Mouse (Mus musculus) C2C12 (cell line): ENCODE data around the gene Gm44805. TPM values are rescaled to one million over a fixed set of nuclear protein-coding genes. Genes with fewer than 3 reads are reported as not detected.

Experiments
- H3K27me3 ChIP-seq: one replicate; pipeline ENCODE4 v1.6.1; 2011; ENCODE audit not compliant: control insufficient read depth, insufficient read depth, insufficient read length
- H3K36me3 ChIP-seq: one replicate; pipeline ENCODE4 v1.6.1; 2011; ENCODE audit not compliant: control insufficient read depth, insufficient read depth
- H3K4me3 ChIP-seq: one replicate; pipeline ENCODE4 v1.5.1; 2011; ENCODE audit warnings: mild to moderate bottlenecking, control low read depth; ENCODE audit not compliant: poor library complexity, insufficient read depth, severe bottlenecking
- H3K79me2 ChIP-seq: one replicate; pipeline ENCODE4 v1.6.1; 2011; ENCODE audit not compliant: control insufficient read depth, insufficient read depth
- H3K79me3 ChIP-seq: one replicate; pipeline ENCODE4 v1.6.1; 2011; ENCODE audit warnings: low read depth, control low read depth
- H3ac ChIP-seq: one replicate; pipeline ENCODE3; 2011; ENCODE audit warnings: low read depth; ENCODE audit not compliant: control insufficient read depth, insufficient read length
- CEBPB ChIP-seq: IDR thresholded peaks from one replicate; pipeline ENCODE4 v1.6.1; 2011; ENCODE audit warnings: low read depth, mild to moderate bottlenecking, control low read depth, moderate library complexity
- CTCF ChIP-seq: IDR thresholded peaks from one replicate; pipeline ENCODE4 v1.5.1; 2011; ENCODE audit not compliant: control insufficient read depth, insufficient read depth, insufficient read length
- FOSL1 ChIP-seq: IDR thresholded peaks from one replicate; pipeline ENCODE4 v1.8.0; 2011; ENCODE audit warnings: mild to moderate bottlenecking, low read length; ENCODE audit not compliant: poor library complexity, insufficient read depth, severe bottlenecking
- MAX ChIP-seq: IDR thresholded peaks from one replicate; pipeline ENCODE4 v1.6.1; 2011; ENCODE audit warnings: mild to moderate bottlenecking, control low read depth
- MYOD1 ChIP-seq: IDR thresholded peaks from one replicate; pipeline ENCODE4 v1.6.1; 2011; ENCODE audit warnings: low read depth; ENCODE audit not compliant: control insufficient read depth, insufficient read length
- MYOG ChIP-seq: IDR thresholded peaks from one replicate; pipeline ENCODE4 v1.6.1; 2011; ENCODE audit not compliant: control insufficient read depth, insufficient read length; ENCODE audit errors: extremely low read depth
- USF1 ChIP-seq: IDR thresholded peaks from one replicate; pipeline ENCODE4 v1.6.1; 2011; ENCODE audit warnings: low read depth, mild to moderate bottlenecking, control low read depth, moderate library complexity
- polyA plus RNA-seq: library from polyadenylated mRNA; unstranded; fragments of >200 nt; fragmentation: generic; extraction: Trizol; gene quantifications from one replicate; pipeline ENCODE4 v1.2.1, GENCODE M21; 2012; ENCODE audit warnings: missing spikeins

Gm44805 gene
- polyA plus RNA-seq, 1 experiment: not detected

GRCm38 (mm10) chr7:19697949-19698906 is 17.0 kb upstream of the Gm44805 start:
- H3K79me3 ChIP-seq: no peaks in the 10 kb centered on the region
- no peak for TF ChIP-seq CTCF
- no peak for TF ChIP-seq CEBPB
- TF ChIP-seq MYOD1: no peak
- TF ChIP-seq MAX: no peak
- no peak for TF ChIP-seq MYOG
- H3K27me3 ChIP-seq: no peaks in the 10 kb centered on the region
- no peak overlapping the region for H3K4me3 ChIP-seq
- no peak overlapping the region for H3ac ChIP-seq
- H3K36me3 ChIP-seq: no peaks in the 10 kb centered on the region
- no peaks in the 10 kb centered on the region for H3K79me2 ChIP-seq

GRCm38 (mm10) chr7:19696336-19696873 is 15.2 kb upstream of the Gm44805 start:
- no peaks in the 10 kb centered on the region for H3K27me3 ChIP-seq
- no peaks in the 10 kb centered on the region for H3K79me3 ChIP-seq
- H3K79me2 ChIP-seq: no peaks in the 10 kb centered on the region
- TF ChIP-seq FOSL1: no peak
- no peak for TF ChIP-seq MAX
- no peak for TF ChIP-seq USF1
- TF ChIP-seq MYOG: no peak
- no peak for TF ChIP-seq CTCF
- TF ChIP-seq CEBPB: no peak
- no peak for TF ChIP-seq MYOD1
- no peak overlapping the region for H3ac ChIP-seq
- H3K36me3 ChIP-seq: no peaks in the 10 kb centered on the region
- H3K4me3 ChIP-seq: no peak overlapping the region

GRCm38 (mm10) chr7:19695881-19696280 is 14.7 kb upstream of the Gm44805 start:
- H3K4me3 ChIP-seq: no peak overlapping the region

GRCm38 (mm10) chr7:19695213-19695594 is 14.0 kb upstream of the Gm44805 start:
- Histone ChIP-seq H3K27me3 (no peaks in the 10 kb centered on the region), H3K79me2 (no peaks in the 10 kb centered on the region), H3K36me3 (no peaks in the 10 kb centered on the region), H3K79me3 (no peaks in the 10 kb centered on the region), H3K4me3 (no peak overlapping the region), H3ac (no peak overlapping the region)
- TF ChIP-seq MAX (no peak), CTCF (no peak), MYOD1 (no peak), FOSL1 (no peak), MYOG (no peak), CEBPB (no peak), USF1 (no peak)

More at GRCm38 (mm10) chr7:19695881-19696280, 14.7 kb upstream of the Gm44805 start:
- Histone ChIP-seq H3ac (no peak overlapping the region), H3K36me3 (no peaks in the 10 kb centered on the region), H3K27me3 (no peaks in the 10 kb centered on the region), H3K79me2 (no peaks in the 10 kb centered on the region), H3K79me3 (no peaks in the 10 kb centered on the region)
- TF ChIP-seq MYOD1: no peak
- no peak for TF ChIP-seq MAX
- TF ChIP-seq MYOG: no peak
- no peak for TF ChIP-seq CTCF
- no peak for TF ChIP-seq CEBPB
- TF ChIP-seq USF1: no peak
- TF ChIP-seq FOSL1: no peak

- H3K79me3 ChIP-seq: no peaks in the 10 kb centered on the region
- no peaks in the 10 kb centered on the region for H3K79me2 ChIP-seq
- H3K4me3 ChIP-seq: no peak overlapping the region
- H3ac ChIP-seq: no peak overlapping the region
- TF ChIP-seq CEBPB (no peak), FOSL1 (no peak), USF1 (no peak), MYOD1 (no peak), CTCF (no peak), MYOG (no peak), MAX (no peak)
- no peaks in the 10 kb centered on the region for H3K27me3 ChIP-seq
- no peaks in the 10 kb centered on the region for H3K36me3 ChIP-seq
Measured at GRCm38 (mm10) chr7:19694336-19695212, 13.4 kb upstream of the Gm44805 start.
